Comparison of ENCODE assay signal across 1 mouse cellular context in the genomic region with DNA sequence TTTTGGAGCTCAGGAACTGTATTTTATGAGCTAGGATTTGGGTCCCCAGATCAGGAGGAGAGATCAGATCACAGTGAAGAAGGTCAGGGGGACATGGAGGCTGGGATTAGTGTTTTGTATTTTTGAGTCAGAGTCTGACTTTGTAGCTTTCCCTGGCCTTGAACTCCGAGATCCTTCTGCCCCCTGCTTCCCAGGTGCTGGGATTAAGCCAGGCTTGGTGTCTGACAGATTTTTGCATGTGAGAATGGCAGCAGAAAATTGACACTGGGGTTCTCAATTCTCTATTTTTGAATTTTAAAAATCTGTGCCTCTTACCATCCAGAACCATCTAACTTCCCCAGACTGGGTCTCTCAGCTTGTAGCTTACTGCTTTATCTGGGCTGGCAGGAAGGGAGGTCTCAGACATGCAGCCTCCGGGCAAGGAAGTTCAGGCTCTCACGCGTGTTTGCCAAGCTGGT.
A peak's percentile ranks its signal among the peaks of the same experiment; 100 is the strongest.
TF ChIP-seq lines count a peak whose summit lies in the region.

No protein-coding gene starts in this region.

TF ChIP-seq in MEL, 35 proteins besides CTCF, POLR2A, EP300 and RAD21:
- TF ChIP-seq ZMIZ1 (IDR thresholded peaks at IDR 0.05; ENCODE audit: low read depth, low read length) (peak; percentile 6; the same call in 1 of the 2 replicates), SIN3A (IDR thresholded peaks at IDR 0.05; ENCODE audit: low read length) (0 out of 2 replicates have a peak, but pooled peaks have one; percentile 40), RCOR1 (IDR thresholded peaks at IDR 0.05; ENCODE audit: low read depth, low read length) (no peak), GATA1 (IDR thresholded peaks at IDR 0.05; ENCODE audit: low read depth, low read length) (no peak), UBTF (IDR thresholded peaks at IDR 0.05; ENCODE audit: borderline replicate concordance, insufficient read depth, low read depth, low read length) (no peak), CHD1 (IDR thresholded peaks at IDR 0.05; ENCODE audit: low read depth, low read length) (peak; percentile 91; the same call in 1 of the 2 replicates), POLR2AphosphoS2 (IDR thresholded peaks at IDR 0.05; ENCODE audit: low read length) (no peak; the same call in none of the 2 replicates), E2F4 (IDR thresholded peaks at IDR 0.05; ENCODE audit: borderline replicate concordance, low read depth, low read length) (no peak), SMC3 (IDR thresholded peaks at IDR 0.05; ENCODE audit: low read depth, low read length) (no peak), MYB (IDR thresholded peaks at IDR 0.05; ENCODE audit: low read depth, low read length) (no peak), MYC (IDR thresholded peaks at IDR 0.05; ENCODE audit: low read depth, low read length) (0 out of 2 replicates have a peak, but pooled peaks have one; percentile 21), NRF1 (IDR thresholded peaks at IDR 0.05; ENCODE audit: insufficient read depth, low read depth, low read length, poor library complexity, severe bottlenecking) (no peak), GABPA (IDR thresholded peaks at IDR 0.05; ENCODE audit: low read depth, low read length) (no peak), ZKSCAN1 (IDR thresholded peaks at IDR 0.05; ENCODE audit: low read depth, low read length) (no peak), TCF12 (IDR thresholded peaks at IDR 0.05; ENCODE audit: low read depth, low read length) (no peak), TAL1 (IDR thresholded peaks at IDR 0.05; ENCODE audit: low read length) (no peak), TBP (IDR thresholded peaks at IDR 0.05; ENCODE audit: low read depth, low read length) (no peak), USF2 (IDR thresholded peaks at IDR 0.05; ENCODE audit: borderline replicate concordance in 1 of 2, insufficient read depth in 1 of 2, low read depth in 1 of 2, low read length in 2 of 2) (no peak)
